Mouse (Mus musculus) liver, adult 2 months (tissue): ENCODE results near the gene 1700013F07Rik. TPM values are rescaled to one million over a fixed set of nuclear protein-coding genes. Genes with fewer than 3 reads are reported as not detected.
"Not testable (repeated sequence)": the region's sequence is repeated elsewhere in the genome, so short reads cannot be mapped to it uniquely, and the experiment has no call there.

ENCODE experiments used
- DNase-seq: peaks from one replicate; pipeline ENCODE4 v3.0.0-alpha.2; 2011; ENCODE audit warnings: low read depth, low spot score; ENCODE audit errors: extremely low read depth
- H3K27ac ChIP-seq: fragments of 200-500 bp; replicated peaks from 2 replicates; pipeline ENCODE4 v1.5.1; 2012; ENCODE audit warnings: low read depth, mild to moderate bottlenecking, control low read depth, inconsistent platforms, low read length; ENCODE audit not compliant: insufficient read depth
- H3K27me3 ChIP-seq: fragments of 200-500 bp; 2 replicates; pipeline ENCODE4 v1.6.1; 2012; ENCODE audit warnings: mild to moderate bottlenecking, moderate library complexity, low read length, inconsistent platforms; ENCODE audit not compliant: control insufficient read depth, insufficient read depth
- H3K36me3 ChIP-seq: fragments of 200-500 bp; 2 replicates; pipeline ENCODE4 v1.6.1; 2012; ENCODE audit warnings: low read length, inconsistent platforms; ENCODE audit not compliant: control insufficient read depth, insufficient read depth
- H3K4me1 ChIP-seq: fragments of 200-500 bp; 2 replicates; pipeline ENCODE4 v1.6.1; 2011; ENCODE audit warnings: low read length; ENCODE audit not compliant: control insufficient read depth, insufficient read depth
- H3K4me3 ChIP-seq: fragments of 200-500 bp; 2 replicates; pipeline ENCODE4 v1.5.1; 2011; ENCODE audit warnings: low read depth, mild to moderate bottlenecking, control low read depth, low read length, moderate library complexity; ENCODE audit not compliant: insufficient read depth
- H3K79me2 ChIP-seq: fragments of 200-500 bp; 2 replicates; pipeline ENCODE4 v1.6.1; 2012; ENCODE audit warnings: inconsistent platforms, mild to moderate bottlenecking, low read length, moderate library complexity; ENCODE audit not compliant: control insufficient read depth, insufficient read depth
- H3K9ac ChIP-seq: fragments of 200-500 bp; 2 replicates; pipeline ENCODE4 v1.6.1; 2012; ENCODE audit warnings: low read depth, mild to moderate bottlenecking, control low read depth, inconsistent platforms, low read length
- CTCF ChIP-seq: fragments of 200-500 bp; IDR thresholded peaks from 2 replicates; pipeline ENCODE4 v1.5.1; 2011; ENCODE audit warnings: low read depth, low read length, control low read depth
- POLR2A ChIP-seq: fragments of 200-500 bp; IDR thresholded peaks from 2 replicates; pipeline ENCODE4 v1.6.1; 2011; ENCODE audit warnings: low read length, control low read depth; ENCODE audit not compliant: insufficient read depth; ENCODE audit errors: extremely low read depth
- WGBS: fragments of 180-500 bp; shearing (Covaris S2); methylation state at CpG from one replicate; pipeline ENCODE4 v1.1.7; 2018; 5-methylcytosine and 5-hydroxymethylcytosine counted together
- polyA plus RNA-seq: library from polyadenylated mRNA; depleted of rRNA; stranded (reverse); fragments of >200 nt; gene quantifications from 2 replicates; pipeline ENCODE4 v1.2.3, GENCODE M21; 2012
- total RNA-seq: library from RNA; depleted of rRNA; stranded (reverse); fragments of >200 nt; gene quantifications from 2 replicates; pipeline ENCODE4 v1.2.3, GENCODE M21; 2014

Gene 1700013F07Rik
- total and polyA plus RNA-seq, 2 experiments = not detected

DNA sequence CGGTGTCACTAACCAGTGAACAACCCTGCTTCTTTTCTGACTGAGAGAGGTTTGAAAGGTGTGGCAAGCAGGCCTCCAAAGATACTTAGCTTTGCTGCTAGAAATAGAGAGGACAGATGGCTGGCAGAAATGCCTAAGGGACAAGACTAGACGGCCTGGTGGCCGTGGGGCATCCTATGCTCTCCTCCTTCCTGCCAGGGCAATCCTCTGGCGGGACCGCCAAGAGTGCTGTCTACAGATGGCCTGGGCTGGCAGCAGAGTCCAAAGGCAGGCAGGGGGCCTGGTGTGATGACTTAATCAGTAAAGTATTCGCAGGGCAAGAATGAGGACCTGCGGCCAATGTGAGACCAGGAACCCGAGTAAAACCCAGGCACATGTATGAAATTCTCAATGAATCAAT is 34.1 kb upstream of the 1700013F07Rik start:
- TF ChIP-seq CTCF (no peak), POLR2A (no peak)
- no peak overlapping the region for H3K9ac ChIP-seq
- 87% methylated on average over 8 of the region's 8 CpGs for WGBS
- H3K36me3 ChIP-seq = no peaks in the 10 kb centered on the region
- no peaks in the 10 kb centered on the region for H3K79me2 ChIP-seq
- H3K4me1 ChIP-seq = peaks cover 2% of the 10 kb centered on the region; the same call in 1 of the 2 replicates
- H3K27ac ChIP-seq = no peak overlapping the region
- no peak for DNase-seq
- no peak overlapping the region for H3K4me3 ChIP-seq
- H3K27me3 ChIP-seq = no peaks in the 10 kb centered on the region

- DNase-seq, H3K27ac ChIP-seq: not testable (repeated sequence)
Measured at GRCm38 (mm10) chr3:108501411-108501810, 32.5 kb upstream of the 1700013F07Rik start.

DNA sequence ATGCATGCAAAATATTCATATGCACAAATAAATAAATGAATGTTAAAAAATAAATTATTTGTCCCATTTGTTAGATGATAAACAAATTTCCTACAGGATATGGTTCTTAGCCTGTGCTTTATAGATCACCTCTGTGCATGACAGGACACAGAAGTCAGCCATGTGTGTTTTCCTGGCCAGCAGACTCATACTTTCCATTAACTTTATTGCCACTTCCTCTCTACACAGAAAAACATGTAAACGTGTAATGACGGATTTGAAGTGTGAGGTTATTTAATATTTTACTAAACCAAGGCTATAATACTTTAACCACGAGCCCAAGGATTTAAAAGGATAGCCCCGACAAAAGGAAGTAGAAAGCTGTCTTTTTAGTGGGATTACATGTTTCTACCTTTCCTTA is 30.0 kb upstream of the 1700013F07Rik start:
- H3K27me3 ChIP-seq = no peaks in the 10 kb centered on the region
- H3K79me2 ChIP-seq = no peaks in the 10 kb centered on the region
- no peak overlapping the region for H3K27ac ChIP-seq
- no peak for DNase-seq
- 72% methylated on average over 4 of the region's 4 CpGs for WGBS
- TF ChIP-seq POLR2A (no peak), CTCF (no peak)
- H3K9ac ChIP-seq = no peak overlapping the region
- no peaks in the 10 kb centered on the region for H3K36me3 ChIP-seq
- no peaks in the 10 kb centered on the region for H3K4me1 ChIP-seq
- no peak overlapping the region for H3K4me3 ChIP-seq

More at GRCm38 (mm10) chr3:108501411-108501810, 32.5 kb upstream of the 1700013F07Rik start:
- H3K79me2 ChIP-seq, H3K4me3 ChIP-seq, H3K4me1 ChIP-seq, H3K27me3 ChIP-seq, H3K36me3 ChIP-seq, H3K9ac ChIP-seq: not testable (repeated sequence)
- WGBS = 49% methylated on average over 3 of the region's 3 CpGs

DNA sequence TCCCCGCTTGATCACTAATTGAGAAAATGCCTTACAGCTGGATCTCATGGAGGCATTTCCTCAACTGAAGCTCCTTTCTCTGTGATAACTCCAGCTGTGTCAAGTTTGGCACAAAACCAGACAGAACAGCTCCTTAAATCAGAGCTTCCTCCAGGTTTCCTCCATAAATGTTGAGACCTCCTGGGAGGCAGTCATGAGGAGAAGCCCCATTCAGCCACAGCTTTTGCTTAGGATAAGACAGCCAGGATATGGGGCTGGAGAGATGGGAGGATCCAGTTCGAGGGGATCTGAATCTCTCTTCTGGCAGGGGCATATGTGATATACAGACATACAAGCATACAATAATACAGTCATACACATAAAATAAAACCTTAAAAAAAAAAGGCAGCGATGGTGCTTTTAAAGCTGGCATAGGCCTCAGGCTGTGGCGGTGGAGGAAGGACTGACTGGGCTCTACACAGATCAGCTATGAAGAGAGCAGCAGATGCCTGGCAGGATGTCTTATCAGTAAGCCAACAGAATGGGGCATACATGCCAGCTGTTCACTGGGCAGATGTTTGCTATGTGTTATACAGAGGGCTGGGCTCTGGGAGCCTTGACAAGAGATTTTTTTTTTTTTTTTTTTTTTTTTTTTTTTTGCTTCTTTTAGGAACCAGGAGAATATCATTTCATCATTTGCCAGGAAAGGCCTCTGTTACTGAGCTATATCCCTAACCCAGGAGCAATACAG is 25.0 kb upstream of the 1700013F07Rik start:
- no peaks in the 10 kb centered on the region for H3K4me1 ChIP-seq
- no peak overlapping the region for H3K4me3 ChIP-seq
- TF ChIP-seq CTCF = no peak
- no peaks in the 10 kb centered on the region for H3K36me3 ChIP-seq
- H3K27ac ChIP-seq = no peak overlapping the region
- no peaks in the 10 kb centered on the region for H3K79me2 ChIP-seq
- no peak overlapping the region for H3K9ac ChIP-seq
- no peak for DNase-seq
- WGBS = 92% methylated on average over 4 of the region's 4 CpGs
- H3K27me3 ChIP-seq = no peaks in the 10 kb centered on the region

DNA sequence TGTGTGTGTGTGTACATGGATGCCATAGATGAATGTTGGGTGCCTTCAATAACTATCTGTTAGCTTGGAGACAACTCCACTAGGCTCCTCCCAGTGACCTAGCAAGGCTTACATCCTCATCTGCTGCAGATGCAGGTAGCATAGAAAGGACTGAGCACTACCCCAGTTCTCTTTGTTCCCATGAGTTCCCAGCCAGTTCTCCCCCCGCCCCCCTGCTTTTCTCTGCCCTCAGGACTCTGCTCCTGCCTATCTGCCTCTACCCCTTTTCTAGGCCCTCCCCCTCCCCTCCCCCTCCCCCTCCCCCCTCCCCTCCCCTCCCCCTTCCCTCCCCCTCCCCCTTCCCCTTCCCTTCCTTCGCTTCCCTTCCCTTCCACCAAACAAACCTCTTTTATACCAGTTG is 23.8 kb upstream of the 1700013F07Rik start:
- Histone ChIP-seq H3K4me3 (no peak overlapping the region), H3K9ac (no peak overlapping the region), H3K4me1 (no peaks in the 10 kb centered on the region), H3K79me2 (no peaks in the 10 kb centered on the region), H3K36me3 (no peaks in the 10 kb centered on the region), H3K27ac (no peak overlapping the region), H3K27me3 (no peaks in the 10 kb centered on the region)
- WGBS = 86% methylated on average over 2 of the region's 2 CpGs
- DNase-seq = no peak
- TF ChIP-seq CTCF = no peak
- no peak for TF ChIP-seq POLR2A

DNA sequence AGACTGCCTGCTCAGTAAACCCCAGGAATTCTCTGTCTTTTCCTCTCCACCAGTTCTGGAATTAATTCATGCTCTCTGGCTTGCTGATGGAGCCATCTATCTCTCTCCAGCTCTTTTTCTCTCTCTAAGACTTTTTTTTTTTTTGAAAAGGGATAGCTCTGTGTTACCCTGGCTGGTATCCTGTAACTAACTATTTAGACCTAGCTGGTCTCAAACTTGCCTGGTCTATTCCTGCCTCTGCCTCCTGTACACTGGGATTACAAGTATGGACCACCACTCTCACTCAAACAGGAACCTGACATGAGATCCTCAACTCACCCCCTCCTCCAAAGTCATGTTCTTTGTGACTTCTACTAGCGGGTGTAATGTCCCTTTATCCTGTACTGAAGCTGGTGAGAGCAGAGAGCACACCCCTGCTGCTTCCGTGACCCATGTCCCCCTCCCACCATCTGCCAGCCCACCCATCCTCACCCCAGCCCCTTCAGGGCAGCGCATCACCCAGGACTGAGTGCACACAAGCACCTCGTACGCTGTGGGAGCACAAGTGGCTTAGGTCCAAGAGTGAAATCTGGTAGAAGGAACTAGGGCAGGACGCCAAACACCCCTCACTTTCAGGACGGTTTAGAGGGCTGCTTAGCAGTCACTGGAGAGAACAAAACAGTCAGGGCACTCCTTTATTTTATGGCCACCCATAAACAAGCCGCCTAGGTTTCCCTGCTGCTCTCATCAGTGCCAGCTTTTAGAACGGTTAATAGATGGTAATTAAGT is 23.1 kb upstream of the 1700013F07Rik start:
- H3K9ac ChIP-seq = no peak overlapping the region
- H3K79me2 ChIP-seq = no peaks in the 10 kb centered on the region
- no peak overlapping the region for H3K27ac ChIP-seq
- TF ChIP-seq CTCF = no peak
- TF ChIP-seq POLR2A = no peak
- WGBS = 59% methylated on average over 9 of the region's 9 CpGs
- H3K4me3 ChIP-seq = no peak overlapping the region
- H3K27me3 ChIP-seq = no peaks in the 10 kb centered on the region
- no peak for DNase-seq
- H3K4me1 ChIP-seq = no peaks in the 10 kb centered on the region
- no peaks in the 10 kb centered on the region for H3K36me3 ChIP-seq
